Mouse (Mus musculus) midbrain, embryonic 11.5 days (tissue): ENCODE measurements around the gene Rab27a. TPM values are rescaled to one million over a fixed set of nuclear protein-coding genes. Genes with fewer than 3 reads are reported as not detected.
"Not testable (repeated sequence)": the region's sequence is repeated elsewhere in the genome, so short reads cannot be mapped to it uniquely, and the experiment has no call there.

Experiments
- ATAC-seq: fragments of 200-750 bp; cut with Nextera tagmentation; 2 replicates; pipeline ENCODE4 v1.8.0; 2017; ENCODE audit warnings: moderate TSS enrichment, moderate library complexity; ENCODE audit not compliant: low FRiP score
- DNase-seq: peaks from one replicate; pipeline ENCODE4 v3.0.0; 2015; ENCODE audit warnings: low spot score; ENCODE audit errors: missing footprints
- H3K27ac ChIP-seq: fragments of 300-500 bp; sonication (generic); 2 replicates; pipeline ENCODE4 v1.5.1; 2014; ENCODE audit warnings: low read depth, low read length
- H3K27me3 ChIP-seq: fragments of 300-500 bp; sonication (generic); 2 replicates; pipeline ENCODE4 v1.6.1; 2014; ENCODE audit warnings: mild to moderate bottlenecking, low read length, moderate library complexity, mixed read lengths; ENCODE audit not compliant: control insufficient read depth, insufficient read depth
- H3K36me3 ChIP-seq: fragments of 300-500 bp; sonication (generic); 2 replicates; pipeline ENCODE4 v1.6.1; 2014; ENCODE audit warnings: mild to moderate bottlenecking, low read length, moderate library complexity, mixed read lengths; ENCODE audit not compliant: control insufficient read depth, insufficient read depth
- H3K4me1 ChIP-seq: fragments of 300-500 bp; sonication (generic); 2 replicates; pipeline ENCODE4 v1.6.1; 2014; ENCODE audit warnings: low read length; ENCODE audit not compliant: control insufficient read depth, insufficient read depth
- H3K4me2 ChIP-seq: fragments of 300-500 bp; sonication (generic); 2 replicates; pipeline ENCODE4 v1.6.1; 2014; ENCODE audit warnings: mild to moderate bottlenecking, moderate library complexity
- H3K4me3 ChIP-seq: fragments of 300-500 bp; sonication (generic); 2 replicates; pipeline ENCODE4 v1.5.1; 2014; ENCODE audit warnings: low read depth, low read length
- H3K9ac ChIP-seq: fragments of 300-500 bp; sonication (generic); 2 replicates; pipeline ENCODE4 v1.6.1; 2014; ENCODE audit warnings: low read length
- H3K9me3 ChIP-seq: fragments of 300-500 bp; sonication (generic); 2 replicates; pipeline ENCODE4 v1.6.1; 2016; ENCODE audit warnings: low read length; ENCODE audit not compliant: control insufficient read depth
- WGBS: fragments of 180-500 bp; shearing (Covaris S2); extraction: QIAGEN DNeasy Blood & Tissue Kit; methylation state at CpG from one replicate; pipeline ENCODE4 v1.1.7; 2014; 5-methylcytosine and 5-hydroxymethylcytosine counted together
- polyA plus RNA-seq: library from polyadenylated mRNA; unstranded; fragments of >200 nt; fragmentation: Nextera tagmentation; extraction: Ambion mirVana; gene quantifications from 2 replicates; pipeline ENCODE4 v1.2.1, GENCODE M21; 2014

The Rab27a gene
- polyA plus RNA-seq, 1 experiment from 2014 or later, result 0.55 TPM

- Histone ChIP-seq H3K4me1 (0 out of 2 replicates have a peak, but pooled peaks cover 2% of the 10 kb centered on the region), H3K9me3 (no peaks in the 10 kb centered on the region), H3K36me3 (no peaks in the 10 kb centered on the region), H3K4me3 (no peak overlapping the region), H3K4me2 (no peak overlapping the region), H3K27me3 (no peaks in the 10 kb centered on the region), H3K9ac (no peak overlapping the region), H3K27ac (no peak overlapping the region)
- no peak for DNase-seq
- WGBS, result 82% methylated on average over 4 of the region's 4 CpGs
- ATAC-seq, result no peak
These were observed 14.6 kb downstream of the Rab27a start for GRCm38 (mm10) chr9:73059224-73059623.

- Histone ChIP-seq H3K4me2 (peak overlapping the region; percentile 3; the same call in 1 of the 2 replicates), H3K36me3 (no peaks in the 10 kb centered on the region), H3K9me3 (no peaks in the 10 kb centered on the region), H3K4me1 (0 out of 2 replicates have a peak, but pooled peaks cover 2% of the 10 kb centered on the region), H3K27me3 (no peaks in the 10 kb centered on the region), H3K4me3 (no peak overlapping the region), H3K27ac (no peak overlapping the region), H3K9ac (0 out of 2 replicates have a peak overlapping the region, but pooled peaks have one; percentile 3)
- WGBS, result 41% methylated on average over 15 of the region's 15 CpGs
- DNase-seq (peak; percentile 87), ATAC-seq (no peak)
These were observed 19.1 kb downstream of the Rab27a start for GRCm38 (mm10) chr9:73063621-73064290.

- Histone ChIP-seq H3K27me3 (no peaks in the 10 kb centered on the region), H3K36me3 (no peaks in the 10 kb centered on the region), H3K4me3 (no peak overlapping the region), H3K9me3 (no peaks in the 10 kb centered on the region), H3K9ac (no peak overlapping the region), H3K4me2 (no peak overlapping the region), H3K27ac (no peak overlapping the region), H3K4me1 (0 out of 2 replicates have a peak, but pooled peaks cover 2% of the 10 kb centered on the region)
- DNase-seq, result peak; percentile 87
- WGBS, result 38% methylated on average over 10 of the region's 10 CpGs
- ATAC-seq, result peak; percentile 74; the same call in 1 of the 2 replicates
These were observed 22.4 kb downstream of the Rab27a start for GRCm38 (mm10) chr9:73067086-73067485.

GRCm38 (mm10) chr9:73068230-73068679, 23.6 kb downstream of the Rab27a start:
- Histone ChIP-seq H3K4me3 (no peak overlapping the region), H3K27ac (no peak overlapping the region), H3K27me3 (no peaks in the 10 kb centered on the region), H3K4me1 (0 out of 2 replicates have a peak, but pooled peaks cover 2% of the 10 kb centered on the region), H3K9me3 (no peaks in the 10 kb centered on the region), H3K36me3 (no peaks in the 10 kb centered on the region), H3K4me2 (no peak overlapping the region), H3K9ac (no peak overlapping the region)
- 77% methylated on average over 6 of the region's 6 CpGs for WGBS
- ATAC-seq (no peak), DNase-seq (peak; percentile 59)

GRCm38 (mm10) chr9:73068688-73069087, 24.0 kb downstream of the Rab27a start:
- ATAC-seq, result no peak
- H3K4me2 ChIP-seq, result no peak overlapping the region
- no peaks in the 10 kb centered on the region for H3K4me1 ChIP-seq
- no peaks in the 10 kb centered on the region for H3K9me3 ChIP-seq
- H3K9ac ChIP-seq, result no peak overlapping the region
- DNase-seq, result peak; percentile 73
- no peaks in the 10 kb centered on the region for H3K36me3 ChIP-seq
- WGBS, result 92% methylated on average over 6 of the region's 6 CpGs
- H3K4me3 ChIP-seq, result no peak overlapping the region
- H3K27me3 ChIP-seq, result no peaks in the 10 kb centered on the region
- H3K27ac ChIP-seq, result no peak overlapping the region

GRCm38 (mm10) chr9:73070971-73071659, 26.5 kb downstream of the Rab27a start:
- Histone ChIP-seq H3K27me3 (no peaks in the 10 kb centered on the region), H3K9ac (no peak overlapping the region), H3K27ac (no peak overlapping the region), H3K4me2 (no peak overlapping the region), H3K4me3 (no peak overlapping the region), H3K36me3 (no peaks in the 10 kb centered on the region), H3K9me3 (no peaks in the 10 kb centered on the region), H3K4me1 (no peaks in the 10 kb centered on the region)
- ATAC-seq (no peak), DNase-seq (peak; percentile 76)
- 78% methylated on average over 10 of the region's 10 CpGs for WGBS

GRCm38 (mm10) chr9:73072426-73072825, 27.8 kb downstream of the Rab27a start:
- Histone ChIP-seq H3K4me2 (no peak overlapping the region), H3K9ac (no peak overlapping the region), H3K9me3 (no peaks in the 10 kb centered on the region), H3K36me3 (no peaks in the 10 kb centered on the region), H3K27me3 (no peaks in the 10 kb centered on the region), H3K4me1 (no peaks in the 10 kb centered on the region), H3K27ac (no peak overlapping the region), H3K4me3 (no peak overlapping the region)
- DNase-seq (peak; percentile 51), ATAC-seq (no peak)
- WGBS, result 87% methylated on average over 8 of the region's 8 CpGs

- WGBS, result 90% methylated on average over 5 of the region's 5 CpGs
- H3K4me2 ChIP-seq, result no peak overlapping the region
- H3K4me1 ChIP-seq, result no peaks in the 10 kb centered on the region
- no peaks in the 10 kb centered on the region for H3K36me3 ChIP-seq
- H3K4me3 ChIP-seq, result no peak overlapping the region
- ATAC-seq (no peak), DNase-seq (no peak)
- H3K27ac ChIP-seq, result no peak overlapping the region
- no peak overlapping the region for H3K9ac ChIP-seq
- no peaks in the 10 kb centered on the region for H3K27me3 ChIP-seq
- no peaks in the 10 kb centered on the region for H3K9me3 ChIP-seq
These were observed 28.5 kb downstream of the Rab27a start for GRCm38 (mm10) chr9:73073169-73073568.

- not testable (repeated sequence) for H3K27me3 ChIP-seq, ATAC-seq, H3K4me1 ChIP-seq, H3K4me2 ChIP-seq, H3K9ac ChIP-seq, H3K4me3 ChIP-seq, H3K9me3 ChIP-seq, H3K36me3 ChIP-seq, H3K27ac ChIP-seq
- WGBS, result 85% methylated on average over 10 of the region's 12 CpGs
- DNase-seq, result peak; percentile 69
These were observed 34.7 kb downstream of the Rab27a start for GRCm38 (mm10) chr9:73079349-73079748.
